Mouse (Mus musculus): ENCODE data around the gene Pax4. TPM values are rescaled to one million over a fixed set of nuclear protein-coding genes. Genes with fewer than 3 reads are reported as not detected.

The Pax4 gene
- polyA plus RNA-seq, 1 experiment = not detected

GRCm38 (mm10) chr6:28397681-28398203 is 51.4 kb downstream of the Pax4 start, which contains the start of gene Zfp800:
Gene Zfp800 (minus strand): TSS chr6:28398005.
- Histone ChIP-seq H3K4me3 (ENCODE audit: control insufficient read depth, low read depth, low read length) (peak within 1 kb of the TSS; percentile 23; the same call in 1 of the 2 replicates), H3K4me1 (ENCODE audit: control insufficient read depth, insufficient read depth, low read length) (peaks cover 9% of the 10 kb centered on the region), H3K27ac (ENCODE audit: control insufficient read depth, insufficient read depth, low read depth, low read length) (no peak within 1 kb of the TSS), H3K27me3 (ENCODE audit: control insufficient read depth, insufficient read depth, low read length) (peaks cover 2% of the 10 kb centered on the region; the same call in 1 of the 2 replicates), H3K36me3 (ENCODE audit: control insufficient read depth, insufficient read depth, low read length) (no peaks in the 10 kb centered on the region)
- no peak for TF ChIP-seq CTCF (IDR thresholded peaks at IDR 0.05; ENCODE audit: control insufficient read depth, insufficient read depth, insufficient replicate concordance, low read depth, low read length)
- no peak for TF ChIP-seq POLR2A (IDR thresholded peaks at IDR 0.05; ENCODE audit: control insufficient read depth, low read depth, low read length)

GRCm38 (mm10) chr6:28396853-28397457 is 52.2 kb downstream of the Pax4 start:
- H3K4me3 ChIP-seq (ENCODE audit: control insufficient read depth, low read depth, low read length) = no peak overlapping the region
- H3K27me3 ChIP-seq (ENCODE audit: control insufficient read depth, insufficient read depth, low read length) = peaks cover 2% of the 10 kb centered on the region; the same call in 1 of the 2 replicates
- TF ChIP-seq CTCF (IDR thresholded peaks at IDR 0.05; ENCODE audit: control insufficient read depth, insufficient read depth, insufficient replicate concordance, low read depth, low read length) (no peak), POLR2A (IDR thresholded peaks at IDR 0.05; ENCODE audit: control insufficient read depth, low read depth, low read length) (no peak)
- H3K36me3 ChIP-seq (ENCODE audit: control insufficient read depth, insufficient read depth, low read length) = no peaks in the 10 kb centered on the region
- no peak overlapping the region for H3K27ac ChIP-seq (ENCODE audit: control insufficient read depth, insufficient read depth, low read depth, low read length)
- H3K4me1 ChIP-seq (ENCODE audit: control insufficient read depth, insufficient read depth, low read length) = peaks cover 9% of the 10 kb centered on the region

GRCm38 (mm10) chr6:28396051-28396852 is 52.9 kb downstream of the Pax4 start:
- Histone ChIP-seq H3K4me1 (ENCODE audit: control insufficient read depth, insufficient read depth, low read length) (peaks cover 9% of the 10 kb centered on the region), H3K4me3 (ENCODE audit: control insufficient read depth, low read depth, low read length) (no peak overlapping the region), H3K27me3 (ENCODE audit: control insufficient read depth, insufficient read depth, low read length) (peaks cover 2% of the 10 kb centered on the region; the same call in 1 of the 2 replicates), H3K36me3 (ENCODE audit: control insufficient read depth, insufficient read depth, low read length) (no peaks in the 10 kb centered on the region), H3K27ac (ENCODE audit: control insufficient read depth, insufficient read depth, low read depth, low read length) (no peak overlapping the region)
- TF ChIP-seq POLR2A (IDR thresholded peaks at IDR 0.05; ENCODE audit: control insufficient read depth, low read depth, low read length) = no peak
- TF ChIP-seq CTCF (IDR thresholded peaks at IDR 0.05; ENCODE audit: control insufficient read depth, insufficient read depth, insufficient replicate concordance, low read depth, low read length) = no peak

Other genes starting within 250 kb of the Pax4 start
- gene Zfp800, start 51.3 kb downstream of the Pax4 start, polyA plus RNA-seq (2012; rRNA removed) = 5.2 and 6.1 TPM in 2 replicates
- gene Arf5, start 25.8 kb downstream of the Pax4 start, polyA plus RNA-seq (2012; rRNA removed) = 154 and 184 TPM in 2 replicates
- gene Fscn3, start 21.6 kb downstream of the Pax4 start, polyA plus RNA-seq (2012; rRNA removed) = 400 and 451 TPM in 2 replicates
- 11.1 and 12.1 TPM in 2 replicates for gene Gcc1, start 21.0 kb downstream of the Pax4 start, polyA plus RNA-seq (2012; rRNA removed)
- 11.4 and 14.3 TPM in 2 replicates for gene Snd1, start 25.8 kb upstream of the Pax4 start, polyA plus RNA-seq (2012; rRNA removed)

All from testis, adult 2 months (tissue).